Mouse (Mus musculus) megakaryocyte, embryonic 14.5 days (primary cell): ENCODE data around the gene Rfx3.

Experiments
- FLI1 ChIP-seq: IDR thresholded peaks from 2 replicates; pipeline ENCODE4 v1.6.1; 2012; ENCODE audit warnings: low read length, inconsistent platforms, mixed read lengths
- GATA1 ChIP-seq: IDR thresholded peaks from 3 replicates; pipeline ENCODE4 v1.6.1; 2012; ENCODE audit warnings: mixed read lengths, low read length, inconsistent platforms, borderline replicate concordance

- TF ChIP-seq GATA1 (no peak), FLI1 (no peak)
Measured at GRCm38 (mm10) chr19:27738908-27739307, 272.1 kb downstream of the Rfx3 start.
